7 mouse cellular contexts compared by ENCODE assay signal in the genomic region with DNA sequence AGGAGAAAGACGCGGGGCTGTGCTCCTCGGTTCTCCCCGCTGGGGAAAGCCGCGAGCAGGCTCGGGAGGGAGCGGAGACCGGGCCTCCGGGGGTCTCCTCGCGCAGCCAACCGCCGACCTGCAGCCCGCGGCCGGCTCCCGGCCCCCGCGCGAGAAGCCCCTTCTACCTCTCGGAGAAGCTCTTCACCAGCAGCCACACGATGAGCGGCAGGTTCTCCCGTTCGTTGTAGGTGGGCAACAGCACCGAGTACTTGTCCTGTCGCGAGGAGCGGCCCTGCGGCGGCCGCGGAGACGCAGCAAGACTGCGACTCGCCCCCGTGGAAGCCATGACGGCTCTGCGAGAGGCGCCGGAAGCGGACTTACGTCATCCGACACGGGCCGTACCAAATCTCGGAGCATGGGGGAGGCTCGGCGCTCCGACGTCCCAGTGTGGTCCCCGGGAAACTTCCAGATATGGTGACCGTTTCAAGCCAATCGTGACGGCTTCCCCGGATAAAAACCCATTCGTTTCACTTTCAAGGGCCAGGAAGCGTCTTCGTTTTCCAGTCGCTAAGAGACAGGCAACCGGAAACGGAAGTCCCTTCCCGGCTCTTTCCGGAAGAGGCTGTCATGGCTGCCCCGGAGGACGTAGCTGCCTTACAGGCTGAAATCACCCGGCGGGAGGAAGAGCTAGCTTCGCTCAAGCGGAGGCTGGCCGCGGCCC. TPM values are rescaled to one million over a fixed set of nuclear protein-coding genes. Genes with fewer than 3 reads are reported as not detected.
DNase-seq lines count a peak whose midpoint lies in the region; ATAC-seq lines count a peak whose summit lies in the region.

Gene Gm20716, minus strand, starts transcription at position 339 of the 703 bp plus-strand sequence.
Gene Dpm1, minus strand, starts transcription at position 566 of the 703 bp plus-strand sequence.
Gene Mocs3, plus strand, starts transcription at position 597 of the 703 bp plus-strand sequence.

- H3K4me3 ChIP-seq in intestine, embryonic 15.5 days (replicated peaks) = peak within 1 kb of the TSS; percentile 99
- H3K4me3 ChIP-seq in midbrain, embryonic 11.5 days (ENCODE audit: low read depth, low read length) = peak within 1 kb of the TSS; percentile 99

- H3K27me3 ChIP-seq in intestine, embryonic 15.5 days (replicated peaks) = no peaks in the 10 kb centered on the region
- H3K27me3 ChIP-seq in midbrain, embryonic 11.5 days (ENCODE audit: control insufficient read depth, insufficient read depth, low read length) = no peaks in the 10 kb centered on the region

- H3K36me3 ChIP-seq in intestine, embryonic 15.5 days = peaks cover 11% of the 10 kb centered on the region; the same call in 1 of the 2 replicates
- H3K36me3 ChIP-seq in midbrain, embryonic 11.5 days (ENCODE audit: control insufficient read depth, insufficient read depth, low read length) = peaks cover 6% of the 10 kb centered on the region

- H3K9me3 ChIP-seq in intestine, embryonic 15.5 days = no peaks in the 10 kb centered on the region
- H3K9me3 ChIP-seq in midbrain, embryonic 11.5 days (ENCODE audit: control insufficient read depth, low read length) = no peaks in the 10 kb centered on the region

- H3K4me1 ChIP-seq in intestine, embryonic 15.5 days (replicated peaks) = peaks cover 25% of the 10 kb centered on the region
- H3K4me1 ChIP-seq in midbrain, embryonic 11.5 days (ENCODE audit: control insufficient read depth, insufficient read depth, low read length) = peaks cover 19% of the 10 kb centered on the region

- WGBS in intestine, embryonic 15.5 days = under 1% methylated on average over 73 of the region's 73 CpGs
- WGBS in midbrain, embryonic 11.5 days = under 1% methylated on average over 73 of the region's 73 CpGs

- peak within 1 kb of the TSS; percentile 99 for H3K4me2 ChIP-seq in intestine, embryonic 15.5 days (replicated peaks)
- H3K4me2 ChIP-seq in midbrain, embryonic 11.5 days = peak within 1 kb of the TSS; percentile 99

- intact Hi-C loops in gastrocnemius, postnatal 36 days (cut with DNase I) = no loop called here
- intact Hi-C loops in left cerebral cortex, postnatal 36 days (cut with DNase I) = no loop called here

- H3K9ac ChIP-seq in intestine, embryonic 15.5 days = peak within 1 kb of the TSS; percentile 97
- H3K9ac ChIP-seq in midbrain, embryonic 11.5 days (ENCODE audit: low read length) = peak within 1 kb of the TSS; percentile 87

- H3K27ac ChIP-seq in intestine, embryonic 15.5 days = peak within 1 kb of the TSS; percentile 92
- H3K27ac ChIP-seq in midbrain, embryonic 11.5 days (ENCODE audit: low read depth, low read length) = peak within 1 kb of the TSS; percentile 76; the same call in 1 of the 2 replicates

- ATAC-seq in intestine, embryonic 15.5 days = peak; percentile 92
- peak; percentile 84 for ATAC-seq in midbrain, embryonic 11.5 days (ENCODE audit: low FRiP score)

- DNase-seq in adrenal gland, adult 18-20 months (ENCODE audit: low spot score in 2 of 2) = peak; percentile 80 to 83
- DNase-seq in embryo, embryonic 11 days = peak; percentile 93
- peak; percentile 67 to 90 for DNase-seq in gastrocnemius, postnatal 36 days
- peak; percentile 93 to 94 for DNase-seq in left cerebral cortex, postnatal 36 days (ENCODE audit: low spot score in 2 of 2)
- DNase-seq in midbrain, embryonic 11.5 days (ENCODE audit: low spot score, missing footprints) = peak; percentile 99
- DNase-seq in skeletal muscle tissue, adult 2 months (ENCODE audit: low read depth, low spot score) = peak; percentile 77

RNA-seq across cellular contexts. Expression of gene Gm20716, which starts in this region (rescaled TPM):
- 10 to 100 TPM; 20.8 to 24.6 TPM for total RNA-seq in adrenal gland, adult 18-20 months (2021)
- 10 to 100 TPM in 1 of 2 experiments, 1 to 10 TPM in 1; 8.2 to 10.9 TPM for total RNA-seq in gastrocnemius, postnatal 36 days (2021)
- 12.9 and 14.7 TPM in 2 replicates for polyA plus RNA-seq in intestine, embryonic 15.5 days (2015; fragmentation: Nextera tagmentation; extraction: Ambion mirVana)
- 10 to 100 TPM; 25.8 to 37.3 TPM for total RNA-seq in left cerebral cortex, postnatal 36 days (2021)
- polyA plus RNA-seq in midbrain, embryonic 11.5 days (2014; fragmentation: Nextera tagmentation; extraction: Ambion mirVana) = 23.8 and 24.6 TPM in 2 replicates

RNA-seq across cellular contexts. Expression of gene Dpm1, which starts in this region (rescaled TPM):
- 100 to 1,000 TPM; 122 to 134 TPM for total RNA-seq in adrenal gland, adult 18-20 months (2021)
- 10 to 100 TPM; 59.0 to 77.3 TPM for total RNA-seq in gastrocnemius, postnatal 36 days (2021)
- polyA plus RNA-seq in intestine, embryonic 15.5 days (2015; fragmentation: Nextera tagmentation; extraction: Ambion mirVana) = 94.9 and 104 TPM in 2 replicates
- total RNA-seq in left cerebral cortex, postnatal 36 days (2021) = 10 to 100 TPM; 54.0 to 74.1 TPM
- 75.4 and 92.2 TPM in 2 replicates for polyA plus RNA-seq in midbrain, embryonic 11.5 days (2014; fragmentation: Nextera tagmentation; extraction: Ambion mirVana)

RNA-seq across cellular contexts. Expression of gene Mocs3, which starts in this region (rescaled TPM):
- 10 to 100 TPM; 15.4 to 16.9 TPM for total RNA-seq in adrenal gland, adult 18-20 months (2021)
- total RNA-seq in gastrocnemius, postnatal 36 days (2021) = 1 to 10 TPM; 3.5 to 3.8 TPM
- polyA plus RNA-seq in intestine, embryonic 15.5 days (2015; fragmentation: Nextera tagmentation; extraction: Ambion mirVana) = 5.8 and 7.3 TPM in 2 replicates
- 10 to 100 TPM; 17.5 to 21.3 TPM for total RNA-seq in left cerebral cortex, postnatal 36 days (2021)
- polyA plus RNA-seq in midbrain, embryonic 11.5 days (2014; fragmentation: Nextera tagmentation; extraction: Ambion mirVana) = 8.0 TPM in 2 replicates

Comparison
In these comparisons a context has a peak if more than half of its experiments do, and no peak if none do; other contexts are left out.
1. Peak in every context shown above with its lines: DNase-seq, ATAC-seq, H3K4me3 ChIP-seq and H3K27ac ChIP-seq.